Mouse (Mus musculus) hindbrain, postnatal 0 days (tissue): ENCODE results near the gene Casq1. TPM values are rescaled to one million over a fixed set of nuclear protein-coding genes. Genes with fewer than 3 reads are reported as not detected.

Source experiments
- ATAC-seq: fragments of 200-750 bp; cut with Nextera tagmentation; 2 replicates; pipeline ENCODE4 v1.8.0; 2017; ENCODE audit warnings: mild to moderate bottlenecking, moderate TSS enrichment, moderate library complexity
- DNase-seq: peaks from one replicate; pipeline ENCODE4 v3.0.0-alpha.2; 2015; ENCODE audit warnings: low spot score
- H3K27ac ChIP-seq: fragments of 300-500 bp; sonication (generic); 2 replicates; pipeline ENCODE4 v1.5.1; 2014; ENCODE audit warnings: mild to moderate bottlenecking
- H3K27me3 ChIP-seq: fragments of 300-500 bp; sonication (generic); 2 replicates; pipeline ENCODE4 v1.6.1; 2014; ENCODE audit warnings: low read length, mixed read lengths; ENCODE audit not compliant: insufficient read depth
- H3K36me3 ChIP-seq: fragments of 300-500 bp; sonication (generic); 2 replicates; pipeline ENCODE4 v1.6.1; 2014; ENCODE audit warnings: low read length, mixed read lengths; ENCODE audit not compliant: insufficient read depth
- H3K4me1 ChIP-seq: fragments of 300-500 bp; sonication (generic); 2 replicates; pipeline ENCODE4 v1.6.1; 2014; ENCODE audit warnings: antibody characterized with exemption, low read length, mixed read lengths; ENCODE audit not compliant: insufficient read depth
- H3K4me2 ChIP-seq: fragments of 300-500 bp; sonication (generic); 2 replicates; pipeline ENCODE4 v1.6.1; 2014; ENCODE audit warnings: low read depth, mild to moderate bottlenecking, low read length, moderate library complexity, mixed read lengths
- H3K4me3 ChIP-seq: fragments of 300-500 bp; sonication (generic); 2 replicates; pipeline ENCODE4 v1.5.1; 2014; ENCODE audit warnings: low read length
- H3K9ac ChIP-seq: fragments of 300-500 bp; sonication (generic); replicated peaks from 2 replicates; pipeline ENCODE4 v1.6.1; 2014; ENCODE audit warnings: mild to moderate bottlenecking, low read length, moderate library complexity, mixed read lengths
- H3K9me3 ChIP-seq: fragments of 300-500 bp; sonication (generic); 2 replicates; pipeline ENCODE4 v1.6.1; 2016; ENCODE audit warnings: low read length, mixed read lengths
- CTCF ChIP-seq: IDR thresholded peaks from 2 replicates; pipeline ENCODE4 v1.5.1; 2016; ENCODE audit warnings: antibody characterized with exemption, control low read depth, low read depth
- WGBS: fragments of 180-500 bp; shearing (Covaris S2); extraction: QIAGEN DNeasy Blood & Tissue Kit; methylation state at CpG from one replicate; pipeline ENCODE4 v1.1.7; 2014; 5-methylcytosine and 5-hydroxymethylcytosine counted together
- polyA plus RNA-seq: library from polyadenylated mRNA; unstranded; fragments of >200 nt; fragmentation: Nextera tagmentation; extraction: Ambion mirVana; gene quantifications from 2 replicates; pipeline ENCODE4 v1.2.1, GENCODE M21; 2015
- total RNA-seq: library from RNA; depleted of rRNA; stranded (reverse); fragments of >200 nt; gene quantifications from 2 replicates; pipeline ENCODE4 v1.2.3, GENCODE M21; 2014

Gene Casq1
- total and polyA plus RNA-seq, 2 experiments from 2014 or later = 0.78 to 1.7 TPM

DNA sequence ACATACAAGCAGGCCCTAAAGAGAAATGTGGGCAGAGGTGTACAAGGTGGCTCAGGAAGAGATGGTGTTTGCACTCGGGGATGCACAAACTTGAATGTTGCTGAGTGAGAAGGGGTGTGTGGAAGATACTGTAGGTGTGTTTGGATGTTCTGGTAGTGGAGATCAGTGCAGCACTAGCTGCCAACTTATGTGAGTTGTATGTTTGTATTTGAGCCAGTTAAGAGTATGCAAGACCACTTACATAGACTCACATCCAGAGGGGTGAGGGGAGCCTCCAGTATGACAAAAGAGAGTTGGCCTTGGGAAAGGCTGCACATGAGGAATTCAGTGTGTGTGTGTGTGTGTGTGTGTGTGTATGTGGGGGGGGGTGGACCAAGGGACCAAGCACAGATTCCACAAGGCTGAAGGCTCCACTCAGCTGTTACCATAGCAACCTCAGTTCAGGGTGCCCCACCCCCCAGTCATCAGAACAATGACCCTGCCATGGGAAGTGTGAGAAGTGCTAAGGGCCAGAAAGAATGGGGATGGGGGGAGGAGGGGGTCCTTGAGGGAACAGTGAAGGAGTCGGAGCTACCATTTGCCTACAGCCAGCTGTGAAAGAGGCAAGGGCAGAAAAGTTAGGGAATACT is 16.7 kb downstream of the Casq1 start:
- peak overlapping the region; percentile 95 for H3K9ac ChIP-seq
- H3K4me1 ChIP-seq = peaks cover 62% of the 10 kb centered on the region
- no peaks in the 10 kb centered on the region for H3K9me3 ChIP-seq
- no peaks in the 10 kb centered on the region for H3K27me3 ChIP-seq
- DNase-seq (peak; percentile 70), ATAC-seq (peak; percentile 28)
- 7% methylated on average over 2 of the region's 2 CpGs for whole genome bisulfite sequencing
- no peak for TF ChIP-seq CTCF
- H3K4me2 ChIP-seq = peak overlapping the region; percentile 95
- peak overlapping the region; percentile 98 for H3K27ac ChIP-seq
- H3K4me3 ChIP-seq = no peak overlapping the region
- peaks cover 15% of the 10 kb centered on the region for H3K36me3 ChIP-seq

DNA sequence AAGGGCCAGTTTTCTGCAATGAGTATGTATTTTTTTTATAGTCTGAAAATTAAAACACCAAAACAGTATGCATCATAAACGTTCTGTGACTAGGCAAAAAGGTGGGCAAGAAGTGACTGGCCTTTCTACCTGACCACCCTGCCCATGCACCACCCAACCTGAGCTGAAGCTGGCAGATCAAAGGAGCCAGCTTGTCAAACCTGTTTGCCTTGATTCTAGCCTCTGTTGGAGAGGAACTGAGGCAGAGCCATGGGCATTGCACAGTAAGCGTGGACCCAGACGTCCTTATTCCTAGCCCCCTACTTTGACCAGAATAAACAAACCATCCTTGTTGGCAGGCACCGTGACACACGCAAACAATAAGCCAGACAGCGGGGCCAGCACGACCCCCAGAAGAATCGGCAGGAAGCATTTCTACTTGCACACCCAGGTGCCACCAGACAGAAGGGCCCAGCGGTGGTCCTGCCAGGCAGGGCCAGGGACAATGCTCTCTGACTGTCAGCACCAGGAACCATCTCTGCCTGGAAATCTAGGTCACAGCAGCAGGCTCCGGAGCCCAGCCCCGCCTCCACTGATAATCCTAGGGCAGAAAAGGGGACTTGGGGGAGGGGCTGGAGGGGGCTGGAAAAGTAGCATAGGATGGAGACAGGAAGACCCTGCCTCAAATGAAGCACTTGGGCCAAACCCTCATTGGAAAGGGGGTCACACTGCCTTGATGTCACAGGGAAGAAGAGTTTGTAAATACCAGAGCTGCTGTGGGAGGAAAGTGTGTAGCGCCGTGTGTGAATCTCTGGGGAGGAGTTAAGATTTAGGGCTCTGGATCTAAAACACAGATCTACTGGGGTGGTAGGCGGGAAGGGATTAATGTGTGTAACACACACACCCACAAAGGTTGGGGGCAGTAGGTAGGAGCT is 17.4 kb downstream of the Casq1 start:
- TF ChIP-seq CTCF = no peak
- Histone ChIP-seq H3K4me2 (peak overlapping the region; percentile 95), H3K4me1 (peaks cover 58% of the 10 kb centered on the region), H3K4me3 (peak overlapping the region; percentile 15; the same call in 1 of the 2 replicates), H3K9ac (peak overlapping the region; percentile 40), H3K36me3 (peaks cover 23% of the 10 kb centered on the region), H3K27me3 (no peaks in the 10 kb centered on the region), H3K9me3 (no peaks in the 10 kb centered on the region), H3K27ac (peak overlapping the region; percentile 98)
- DNase-seq (peak; percentile 75), ATAC-seq (no peak)
- WGBS = 6% methylated on average over 14 of the region's 14 CpGs

DNA sequence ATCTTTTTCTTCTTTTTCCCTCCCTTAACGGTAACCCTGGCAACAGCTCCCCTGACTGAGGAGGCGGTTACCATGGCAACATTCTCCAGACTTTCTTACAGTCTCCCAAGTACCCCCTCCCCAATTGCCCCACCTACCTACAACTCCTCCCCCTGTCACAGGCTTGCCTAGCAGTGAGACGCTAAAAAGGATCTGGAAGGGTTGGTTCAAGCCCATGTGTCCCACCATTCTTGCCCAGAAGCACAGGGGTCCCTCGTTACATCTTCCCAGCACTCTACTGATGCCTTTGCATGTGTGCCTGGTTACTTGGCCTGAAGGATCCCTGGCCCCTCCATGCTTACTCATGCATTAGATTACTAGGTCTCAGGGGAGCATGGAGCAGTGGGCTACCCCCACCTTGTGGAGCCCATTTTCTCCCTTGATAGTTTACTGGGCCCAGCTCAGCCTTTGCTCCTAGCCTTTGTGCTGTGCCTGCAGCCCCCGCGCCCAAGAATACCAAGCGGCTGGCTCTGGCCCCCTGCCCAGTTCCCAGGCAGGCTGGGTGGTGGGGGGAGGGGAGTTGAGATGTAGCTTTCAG is 18.7 kb downstream of the Casq1 start:
- H3K4me1 ChIP-seq = peaks cover 53% of the 10 kb centered on the region
- H3K9me3 ChIP-seq = no peaks in the 10 kb centered on the region
- 0 out of 2 replicates have a peak overlapping the region, but pooled peaks have one; percentile 11 for H3K4me3 ChIP-seq
- H3K9ac ChIP-seq = no peak overlapping the region
- DNase-seq (peak; percentile 90), ATAC-seq (peak; percentile 55)
- TF ChIP-seq CTCF = no peak
- peaks cover 36% of the 10 kb centered on the region for H3K36me3 ChIP-seq
- H3K27ac ChIP-seq = peak overlapping the region; percentile 98
- H3K27me3 ChIP-seq = no peaks in the 10 kb centered on the region
- H3K4me2 ChIP-seq = peak overlapping the region; percentile 38
- 5% methylated on average over 7 of the region's 7 CpGs for WGBS

DNA sequence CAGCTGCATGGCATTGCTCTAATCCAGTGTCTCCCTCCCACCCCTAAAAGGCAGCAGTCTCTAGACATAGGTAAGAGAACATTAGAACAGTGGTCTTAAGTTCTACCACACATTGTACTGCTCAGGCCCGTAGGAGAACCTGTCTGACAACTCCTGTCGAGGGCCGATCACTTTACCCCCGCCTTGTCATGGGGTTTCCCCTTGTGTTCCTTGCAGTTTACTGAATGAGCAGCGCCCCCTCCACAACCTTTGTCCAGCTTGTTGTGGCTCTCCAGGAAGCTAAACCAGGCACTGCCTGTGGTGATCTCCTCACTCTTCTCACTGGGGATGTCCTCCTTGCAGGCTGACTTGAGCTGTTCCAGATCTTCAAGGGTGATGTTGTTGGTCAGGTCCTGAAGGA is 19.5 kb downstream of the Casq1 start:
- 62% methylated on average over 5 of the region's 5 CpGs for WGBS
- Histone ChIP-seq H3K9ac (no peak overlapping the region), H3K27me3 (no peaks in the 10 kb centered on the region), H3K4me2 (peak overlapping the region; percentile 38), H3K27ac (peak overlapping the region; percentile 98), H3K4me3 (no peak overlapping the region), H3K4me1 (peaks cover 47% of the 10 kb centered on the region), H3K9me3 (no peaks in the 10 kb centered on the region), H3K36me3 (peaks cover 41% of the 10 kb centered on the region)
- no peak for TF ChIP-seq CTCF
- ATAC-seq (no peak), DNase-seq (no peak)

DNA sequence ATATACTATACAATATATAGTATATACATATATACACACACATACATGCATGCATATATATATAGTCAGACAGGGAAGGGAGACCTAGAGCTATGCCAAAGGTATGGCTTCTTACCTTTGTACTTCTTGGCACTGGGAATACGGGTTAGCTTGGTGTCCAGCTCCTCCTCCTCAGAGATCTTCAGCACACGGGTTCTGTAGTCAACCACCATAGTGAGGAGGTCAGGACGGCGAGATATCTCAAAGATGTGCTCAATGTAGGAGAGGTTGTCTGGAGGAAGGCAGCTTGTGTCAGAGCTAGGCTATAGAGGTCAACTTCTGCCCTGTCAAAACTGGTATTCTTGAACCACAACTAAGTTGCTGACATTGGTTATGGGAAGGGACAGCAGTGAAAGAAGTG is 20.7 kb downstream of the Casq1 start:
- Histone ChIP-seq H3K27me3 (no peaks in the 10 kb centered on the region), H3K4me1 (peaks cover 38% of the 10 kb centered on the region), H3K4me3 (no peak overlapping the region), H3K36me3 (peaks cover 46% of the 10 kb centered on the region), H3K9ac (no peak overlapping the region), H3K27ac (no peak overlapping the region), H3K9me3 (no peaks in the 10 kb centered on the region), H3K4me2 (no peak overlapping the region)
- TF ChIP-seq CTCF = no peak
- 87% methylated on average over 4 of the region's 4 CpGs for WGBS
- DNase-seq (no peak), ATAC-seq (no peak)

DNA sequence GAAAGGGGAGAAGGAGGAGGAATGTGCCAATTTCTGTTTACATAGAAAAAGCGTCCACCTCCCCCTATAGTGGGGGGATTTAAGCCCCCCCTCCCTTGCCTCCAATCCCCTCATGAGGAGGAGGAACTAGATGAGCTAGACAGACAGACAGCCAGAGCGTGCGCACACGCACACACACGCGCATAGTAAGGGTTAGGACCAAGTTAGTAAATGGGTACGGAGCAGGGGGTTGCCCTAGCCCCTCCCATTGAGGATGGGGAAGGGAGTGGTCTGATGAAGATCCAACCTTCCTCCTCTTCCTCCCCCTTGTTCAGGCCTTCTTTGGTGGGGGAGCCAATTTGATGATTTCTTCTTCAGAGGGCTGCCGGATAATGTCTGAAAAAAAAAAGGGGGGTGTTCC is 21.4 kb downstream of the Casq1 start:
- TF ChIP-seq CTCF = no peak
- Histone ChIP-seq H3K4me1 (peaks cover 32% of the 10 kb centered on the region), H3K4me3 (no peak overlapping the region), H3K36me3 (peaks cover 52% of the 10 kb centered on the region), H3K9me3 (no peaks in the 10 kb centered on the region), H3K9ac (no peak overlapping the region), H3K27me3 (no peaks in the 10 kb centered on the region), H3K4me2 (no peak overlapping the region), H3K27ac (0 out of 2 replicates have a peak overlapping the region, but pooled peaks have one; percentile 8)
- DNase-seq = no peak
- 78% methylated on average over 8 of the region's 8 CpGs for WGBS
- ATAC-seq = no peak
